Mouse (Mus musculus) heart, postnatal 0 days (tissue): Measurements from ENCODE around the gene Trap1. TPM values are rescaled to one million over a fixed set of nuclear protein-coding genes. Genes with fewer than 3 reads are reported as not detected.
A peak's percentile ranks its signal among the peaks of the same experiment; 100 is the strongest.

Experiments
- ATAC-seq: fragments of 200-750 bp; cut with Nextera tagmentation; 2 replicates; pipeline ENCODE4 v1.8.0; 2017; ENCODE audit warnings: low read depth, moderate number of reproducible peaks, moderate library complexity; ENCODE audit not compliant: insufficient read depth
- DNase-seq: peaks from one replicate; pipeline ENCODE4 v3.0.0-alpha.2; 2016; ENCODE audit warnings: low spot score
- H3K27ac ChIP-seq: fragments of 300-500 bp; sonication (generic); 2 replicates; pipeline ENCODE4 v1.5.1; 2014; ENCODE audit warnings: low read depth, mild to moderate bottlenecking
- H3K27me3 ChIP-seq: fragments of 300-500 bp; sonication (generic); 2 replicates; pipeline ENCODE4 v1.6.1; 2014; ENCODE audit warnings: low read length, mixed read lengths; ENCODE audit not compliant: control insufficient read depth, insufficient read depth
- H3K36me3 ChIP-seq: fragments of 300-500 bp; sonication (generic); replicated peaks from 2 replicates; pipeline ENCODE4 v1.6.1; 2014; ENCODE audit warnings: low read length, mixed read lengths; ENCODE audit not compliant: control insufficient read depth, insufficient read depth
- H3K4me1 ChIP-seq: fragments of 300-500 bp; sonication (generic); 2 replicates; pipeline ENCODE4 v1.6.1; 2014; ENCODE audit warnings: antibody characterized with exemption; ENCODE audit not compliant: control insufficient read depth, insufficient read depth
- H3K4me2 ChIP-seq: fragments of 300-500 bp; sonication (generic); 2 replicates; pipeline ENCODE4 v1.6.1; 2014; ENCODE audit warnings: low read depth, mild to moderate bottlenecking, low read length, moderate library complexity
- H3K4me3 ChIP-seq: fragments of 300-500 bp; sonication (generic); 2 replicates; pipeline ENCODE4 v1.5.1; 2014; ENCODE audit warnings: low read depth, low read length
- H3K9ac ChIP-seq: fragments of 300-500 bp; sonication (generic); replicated peaks from 2 replicates; pipeline ENCODE4 v1.6.1; 2014; ENCODE audit warnings: low read depth, low read length, mixed read lengths
- H3K9me3 ChIP-seq: fragments of 300-500 bp; sonication (generic); replicated peaks from 2 replicates; pipeline ENCODE4 v1.6.1; 2016; ENCODE audit warnings: low read length; ENCODE audit not compliant: control insufficient read depth
- CTCF ChIP-seq: IDR thresholded peaks from 2 replicates; pipeline ENCODE4 v1.5.1; 2016; ENCODE audit warnings: antibody characterized with exemption, control low read depth, low read depth
- EP300 ChIP-seq: IDR thresholded peaks from 2 replicates; pipeline ENCODE4 v1.6.1; 2016; ENCODE audit warnings: antibody characterized with exemption, low read depth
- WGBS: fragments of 180-500 bp; shearing (Covaris S2); extraction: QIAGEN DNeasy Blood & Tissue Kit; methylation state at CpG from one replicate; pipeline ENCODE4 v1.1.7; 2014; 5-methylcytosine and 5-hydroxymethylcytosine counted together
- polyA plus RNA-seq: library from polyadenylated mRNA; unstranded; fragments of >200 nt; fragmentation: Nextera tagmentation; extraction: Ambion mirVana; gene quantifications from 2 replicates; pipeline ENCODE4 v1.2.1, GENCODE M21; 2015
- total RNA-seq: library from RNA; depleted of rRNA; stranded (reverse); fragments of >200 nt; gene quantifications from 2 replicates; pipeline ENCODE4 v1.2.3, GENCODE M21; 2014; ENCODE audit warnings: low replicate concordance

Gene Trap1
- total and polyA plus RNA-seq, 2 experiments from 2014 or later: 117 to 135 TPM

DNA sequence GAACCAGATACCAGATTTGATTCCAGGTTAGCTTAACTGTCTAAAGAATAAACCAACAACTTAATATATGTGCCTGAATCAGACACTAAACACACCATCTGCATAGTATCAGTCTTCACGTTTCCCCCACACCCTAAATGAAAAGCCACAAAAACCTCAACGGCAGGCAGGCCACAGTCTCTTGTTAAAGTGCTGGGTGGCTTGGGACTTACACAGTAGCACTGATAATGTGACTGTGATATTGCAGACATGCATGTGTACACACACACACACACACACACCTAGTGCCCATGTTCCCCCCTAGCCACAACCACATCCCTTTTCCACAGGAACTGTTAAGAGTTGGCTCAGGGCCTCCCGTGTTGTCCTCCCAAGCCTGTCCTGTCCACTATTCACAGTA lies 2.8 kb downstream of the Trap1 start:
- no peak for DNase-seq

GRCm38 (mm10) chr16:4074297-4074696 lies 3.3 kb downstream of the Trap1 start:
- H3K9ac ChIP-seq: no peak overlapping the region
- H3K4me2 ChIP-seq: no peak overlapping the region
- no peak for DNase-seq
- ATAC-seq: no peak
- no peaks in the 10 kb centered on the region for H3K27me3 ChIP-seq
- TF ChIP-seq CTCF (peak; percentile 38; the same call in 1 of the 2 replicates), EP300 (no peak)
- H3K4me1 ChIP-seq: peaks cover 9% of the 10 kb centered on the region
- H3K27ac ChIP-seq: no peak overlapping the region
- no peak overlapping the region for H3K4me3 ChIP-seq
- no peaks in the 10 kb centered on the region for H3K9me3 ChIP-seq
- no peaks in the 10 kb centered on the region for H3K36me3 ChIP-seq
- 72% methylated on average over 6 of the region's 6 CpGs for WGBS

More for the DNA sequence above, 2.8 kb downstream of the Trap1 start:
- TF ChIP-seq EP300: no peak
- TF ChIP-seq CTCF: no peak
- Histone ChIP-seq H3K4me2 (no peak overlapping the region), H3K4me3 (no peak overlapping the region), H3K27ac (no peak overlapping the region), H3K36me3 (no peaks in the 10 kb centered on the region), H3K4me1 (peaks cover 12% of the 10 kb centered on the region), H3K27me3 (no peaks in the 10 kb centered on the region), H3K9ac (no peak overlapping the region), H3K9me3 (no peaks in the 10 kb centered on the region)
- no peak for ATAC-seq
- 50% methylated on average over 3 of the region's 3 CpGs for WGBS

DNA sequence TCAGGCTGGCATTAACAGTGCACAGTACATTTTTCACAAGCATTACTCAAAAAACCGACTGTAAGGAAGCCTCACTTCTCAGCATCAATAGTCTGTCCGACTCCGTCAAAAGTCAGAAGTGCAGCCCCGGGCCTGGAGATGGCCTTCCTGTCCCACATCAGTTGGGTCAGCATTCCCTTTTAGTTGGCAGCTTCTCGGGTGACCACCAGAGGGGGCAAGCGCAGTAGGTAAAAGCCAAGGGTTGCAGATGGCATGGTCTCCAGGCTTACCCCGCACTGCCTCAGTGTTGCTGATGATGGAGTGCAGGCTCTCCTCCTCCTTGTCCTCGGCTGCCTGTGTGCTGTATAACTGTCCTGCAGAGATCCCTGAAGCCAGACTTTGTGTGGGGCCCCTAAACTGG lies 9.0 kb downstream of the Trap1 start:
- no peak overlapping the region for H3K9ac ChIP-seq
- no peaks in the 10 kb centered on the region for H3K27me3 ChIP-seq
- peaks cover 47% of the 10 kb centered on the region for H3K36me3 ChIP-seq
- TF ChIP-seq CTCF: peak; percentile 84
- TF ChIP-seq EP300: no peak
- H3K9me3 ChIP-seq: no peaks in the 10 kb centered on the region
- DNase-seq (peak; percentile 41), ATAC-seq (peak; percentile 76)
- no peak overlapping the region for H3K4me3 ChIP-seq
- no peaks in the 10 kb centered on the region for H3K4me1 ChIP-seq
- H3K27ac ChIP-seq: no peak overlapping the region
- no peak overlapping the region for H3K4me2 ChIP-seq
- 41% methylated on average over 8 of the region's 8 CpGs for WGBS

GRCm38 (mm10) chr16:4064945-4065344 lies 12.7 kb downstream of the Trap1 start:
- Histone ChIP-seq H3K9ac (no peak overlapping the region), H3K27ac (no peak overlapping the region), H3K9me3 (no peaks in the 10 kb centered on the region), H3K4me1 (no peaks in the 10 kb centered on the region), H3K4me3 (no peak overlapping the region), H3K27me3 (no peaks in the 10 kb centered on the region), H3K36me3 (peaks cover 78% of the 10 kb centered on the region), H3K4me2 (no peak overlapping the region)
- ATAC-seq: no peak
- TF ChIP-seq EP300 (no peak), CTCF (no peak)
- no peak for DNase-seq
- 84% methylated on average over 4 of the region's 4 CpGs for WGBS

DNA sequence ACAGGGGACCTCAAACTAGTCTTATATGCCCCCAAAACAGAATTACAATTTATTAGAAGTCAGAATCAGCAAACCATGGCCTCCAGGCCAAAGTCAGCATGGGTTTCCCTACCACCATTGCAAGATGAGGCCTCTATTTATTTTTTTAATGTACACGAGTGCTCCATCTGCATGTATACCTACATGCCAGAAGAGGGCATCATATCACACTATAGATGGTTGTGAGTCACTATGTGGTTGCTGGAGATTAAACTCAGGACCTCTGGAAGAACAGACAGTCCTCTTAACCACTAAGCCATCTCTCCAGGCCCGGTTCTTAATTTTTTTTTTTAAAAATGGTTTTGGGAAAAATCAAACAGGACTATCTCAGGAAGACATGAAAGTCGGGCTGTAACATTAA lies 23.8 kb downstream of the Trap1 start:
- 85% methylated on average over 3 of the region's 3 CpGs for WGBS
- H3K9ac ChIP-seq: no peak overlapping the region
- DNase-seq: no peak
- H3K4me1 ChIP-seq: no peaks in the 10 kb centered on the region
- H3K27ac ChIP-seq: no peak overlapping the region
- no peak overlapping the region for H3K4me2 ChIP-seq
- no peak for TF ChIP-seq CTCF
- no peak for TF ChIP-seq EP300
- H3K36me3 ChIP-seq: peaks cover 80% of the 10 kb centered on the region
- H3K27me3 ChIP-seq: no peaks in the 10 kb centered on the region
- ATAC-seq: no peak
- H3K9me3 ChIP-seq: no peaks in the 10 kb centered on the region
- H3K4me3 ChIP-seq: no peak overlapping the region

DNA sequence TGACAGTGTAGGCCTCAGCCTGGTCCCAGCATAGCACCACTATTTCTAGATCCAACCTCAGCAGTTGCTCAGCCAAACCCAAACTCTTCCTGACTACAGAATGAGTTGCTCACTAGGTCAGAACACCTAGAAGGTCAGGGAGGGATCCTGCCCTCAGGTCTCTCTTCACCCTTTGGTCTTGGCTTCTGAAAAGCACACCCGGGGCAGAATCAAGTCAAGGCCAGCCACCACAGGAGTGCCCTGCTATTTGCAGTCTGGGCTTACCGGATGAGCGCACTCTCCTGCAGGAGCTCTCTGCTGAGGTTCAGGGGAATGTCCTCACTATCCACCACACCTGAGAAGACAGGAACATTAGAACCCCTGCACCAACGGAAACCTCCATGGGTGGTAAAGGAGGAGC lies 25.0 kb downstream of the Trap1 start:
- Histone ChIP-seq H3K4me1 (no peaks in the 10 kb centered on the region), H3K27ac (no peak overlapping the region), H3K27me3 (no peaks in the 10 kb centered on the region), H3K9me3 (no peaks in the 10 kb centered on the region), H3K4me3 (no peak overlapping the region), H3K36me3 (peaks cover 87% of the 10 kb centered on the region), H3K9ac (no peak overlapping the region), H3K4me2 (no peak overlapping the region)
- ATAC-seq: no peak
- 96% methylated on average over 4 of the region's 4 CpGs for WGBS
- no peak for DNase-seq
- TF ChIP-seq CTCF (no peak), EP300 (no peak)
